Mouse (Mus musculus): Measurements from ENCODE around the gene Xylt2. TPM values are rescaled to one million over a fixed set of nuclear protein-coding genes. Genes with fewer than 3 reads are reported as not detected.
"Not testable (repeated sequence)": the region's sequence is repeated elsewhere in the genome, so short reads cannot be mapped to it uniquely, and the experiment has no call there.

Gene Xylt2
- total and polyA plus RNA-seq, 3 experiments = 4.5 to 16.4 (median 7.0) TPM

GRCm38 (mm10) chr11:94697703-94698464 is 20.6 kb upstream of the Xylt2 start:
- DNase-seq (ENCODE audit: low spot score) = no peak

GRCm38 (mm10) chr11:94697140-94697539 is 19.8 kb upstream of the Xylt2 start:
- ATAC-seq (ENCODE audit: extremely low read depth, insufficient number of reproducible peaks, low FRiP score, poor library complexity, severe bottlenecking) = no peak
- H3K4me1 ChIP-seq (ENCODE audit: insufficient read depth, low read depth, low read length) = no peaks in the 10 kb centered on the region
- no peaks in the 10 kb centered on the region for H3K36me3 ChIP-seq (replicated peaks)
- no peak for DNase-seq (ENCODE audit: low spot score)
- no peak overlapping the region for H3K4me3 ChIP-seq (ENCODE audit: low read depth, low read length)
- H3K27me3 ChIP-seq (ENCODE audit: insufficient read depth, low read length) = peaks cover 8% of the 10 kb centered on the region
- TF ChIP-seq CTCF (IDR thresholded peaks at IDR 0.05; ENCODE audit: low read depth, low read length) (no peak), GATA1 (IDR thresholded peaks at IDR 0.05; ENCODE audit: borderline replicate concordance, low read length) (no peak), POLR2AphosphoS5 (IDR thresholded peaks at IDR 0.05; ENCODE audit: insufficient replicate concordance, low read depth, low read length) (no peak)
- H3K9me3 ChIP-seq (replicated peaks) = no peaks in the 10 kb centered on the region

More at GRCm38 (mm10) chr11:94697703-94698464, 20.6 kb upstream of the Xylt2 start:
- no peak overlapping the region for H3K4me3 ChIP-seq (ENCODE audit: low read depth, low read length)
- TF ChIP-seq TAL1 (conservative IDR thresholded peaks at IDR 0.05; ENCODE audit: low read depth, low read length) = no peak
- TF ChIP-seq CTCF (IDR thresholded peaks at IDR 0.05; ENCODE audit: low read depth, low read length) = no peak
- no peak for TF ChIP-seq GATA2 (IDR thresholded peaks at IDR 0.05; ENCODE audit: borderline replicate concordance, low read depth, low read length)
- no peak for TF ChIP-seq GATA1 (IDR thresholded peaks at IDR 0.05; ENCODE audit: borderline replicate concordance, low read length)
- no peak for TF ChIP-seq POLR2AphosphoS5 (IDR thresholded peaks at IDR 0.05; ENCODE audit: insufficient replicate concordance, low read depth, low read length)
- peaks cover 9% of the 10 kb centered on the region for H3K27me3 ChIP-seq (ENCODE audit: insufficient read depth, low read length)
- H3K4me1 ChIP-seq (ENCODE audit: insufficient read depth, low read depth, low read length) = no peaks in the 10 kb centered on the region
- ATAC-seq (ENCODE audit: extremely low read depth, insufficient number of reproducible peaks, low FRiP score, poor library complexity, severe bottlenecking) = no peak
- H3K36me3 ChIP-seq (replicated peaks) = no peaks in the 10 kb centered on the region
- H3K9me3 ChIP-seq (replicated peaks) = no peaks in the 10 kb centered on the region

- TF ChIP-seq POLR2AphosphoS5 (IDR thresholded peaks at IDR 0.05; ENCODE audit: insufficient replicate concordance, low read depth, low read length) = no peak
- no peak for TF ChIP-seq GATA2 (IDR thresholded peaks at IDR 0.05; ENCODE audit: borderline replicate concordance, low read depth, low read length)
- TF ChIP-seq TAL1 (conservative IDR thresholded peaks at IDR 0.05; ENCODE audit: low read depth, low read length) = no peak
These were observed 18.2 kb upstream of the Xylt2 start for GRCm38 (mm10) chr11:94695508-94695907.

GRCm38 (mm10) chr11:94692502-94692901 is 15.2 kb upstream of the Xylt2 start:
- H3K9me3 ChIP-seq (replicated peaks); H3K36me3 ChIP-seq (replicated peaks); DNase-seq (ENCODE audit: low spot score); H3K4me1 ChIP-seq (ENCODE audit: insufficient read depth, low read depth, low read length); H3K27me3 ChIP-seq (ENCODE audit: insufficient read depth, low read length); ATAC-seq (ENCODE audit: extremely low read depth, insufficient number of reproducible peaks, low FRiP score, poor library complexity, severe bottlenecking); H3K4me3 ChIP-seq (ENCODE audit: low read depth, low read length): not testable (repeated sequence)

More at GRCm38 (mm10) chr11:94695508-94695907, 18.2 kb upstream of the Xylt2 start:
- ATAC-seq (ENCODE audit: extremely low read depth, insufficient number of reproducible peaks, low FRiP score, poor library complexity, severe bottlenecking) (no peak), DNase-seq (ENCODE audit: low spot score) (no peak)
- no peaks in the 10 kb centered on the region for H3K9me3 ChIP-seq (replicated peaks)
- no peaks in the 10 kb centered on the region for H3K4me1 ChIP-seq (ENCODE audit: insufficient read depth, low read depth, low read length)
- H3K4me3 ChIP-seq (ENCODE audit: low read depth, low read length) = no peak overlapping the region
- H3K36me3 ChIP-seq (replicated peaks) = no peaks in the 10 kb centered on the region
- H3K27me3 ChIP-seq (ENCODE audit: insufficient read depth, low read length) = no peaks in the 10 kb centered on the region

- no peaks in the 10 kb centered on the region for H3K4me1 ChIP-seq (ENCODE audit: insufficient read depth, low read depth, low read length)
- no peaks in the 10 kb centered on the region for H3K36me3 ChIP-seq (replicated peaks)
- DNase-seq (ENCODE audit: low spot score) = no peak
- H3K4me3 ChIP-seq (ENCODE audit: low read depth, low read length) = no peak overlapping the region
- ATAC-seq (ENCODE audit: extremely low read depth, insufficient number of reproducible peaks, low FRiP score, poor library complexity, severe bottlenecking) = no peak
- TF ChIP-seq POLR2AphosphoS5 (IDR thresholded peaks at IDR 0.05; ENCODE audit: insufficient replicate concordance, low read depth, low read length) (no peak), TAL1 (conservative IDR thresholded peaks at IDR 0.05; ENCODE audit: low read depth, low read length) (no peak), GATA1 (IDR thresholded peaks at IDR 0.05; ENCODE audit: borderline replicate concordance, low read length) (no peak), GATA2 (IDR thresholded peaks at IDR 0.05; ENCODE audit: borderline replicate concordance, low read depth, low read length) (no peak), CTCF (IDR thresholded peaks at IDR 0.05; ENCODE audit: low read depth, low read length) (no peak)
- H3K9me3 ChIP-seq (replicated peaks) = no peaks in the 10 kb centered on the region
- peaks cover 11% of the 10 kb centered on the region for H3K27me3 ChIP-seq (ENCODE audit: insufficient read depth, low read length)
These were observed 9.9 kb upstream of the Xylt2 start for GRCm38 (mm10) chr11:94687178-94687577.

- H3K4me1 ChIP-seq (ENCODE audit: insufficient read depth, low read depth, low read length) = peaks cover 3% of the 10 kb centered on the region
- no peak; the same call in 1 of the 2 replicates for ATAC-seq (ENCODE audit: extremely low read depth, insufficient number of reproducible peaks, low FRiP score, poor library complexity, severe bottlenecking)
These were observed 5.1 kb upstream of the Xylt2 start for GRCm38 (mm10) chr11:94682427-94682826.

More at GRCm38 (mm10) chr11:94682427-94682826, 5.1 kb upstream of the Xylt2 start:
- H3K36me3 ChIP-seq (replicated peaks) = no peaks in the 10 kb centered on the region
- no peaks in the 10 kb centered on the region for H3K9me3 ChIP-seq (replicated peaks)
- TF ChIP-seq GATA1 (IDR thresholded peaks at IDR 0.05; ENCODE audit: borderline replicate concordance, low read length) (no peak), POLR2AphosphoS5 (IDR thresholded peaks at IDR 0.05; ENCODE audit: insufficient replicate concordance, low read depth, low read length) (no peak), TAL1 (conservative IDR thresholded peaks at IDR 0.05; ENCODE audit: low read depth, low read length) (no peak), CTCF (IDR thresholded peaks at IDR 0.05; ENCODE audit: low read depth, low read length) (no peak)
- DNase-seq (ENCODE audit: low spot score) = no peak
- H3K4me3 ChIP-seq (ENCODE audit: low read depth, low read length) = no peak overlapping the region
- H3K27me3 ChIP-seq (ENCODE audit: insufficient read depth, low read length) = peaks cover 17% of the 10 kb centered on the region

All from G1E (cell line).